Mouse (Mus musculus) frontal cortex, postnatal 25 days (tissue): ENCODE measurements around the gene Cubn.

ENCODE experiments used
- DNase-seq, 2 experiments: peaks; one replicate each; pipeline ENCODE4 v3.0.0; 2022; ENCODE audit warnings: low spot score in 2 of 2

The Cubn gene

DNA sequence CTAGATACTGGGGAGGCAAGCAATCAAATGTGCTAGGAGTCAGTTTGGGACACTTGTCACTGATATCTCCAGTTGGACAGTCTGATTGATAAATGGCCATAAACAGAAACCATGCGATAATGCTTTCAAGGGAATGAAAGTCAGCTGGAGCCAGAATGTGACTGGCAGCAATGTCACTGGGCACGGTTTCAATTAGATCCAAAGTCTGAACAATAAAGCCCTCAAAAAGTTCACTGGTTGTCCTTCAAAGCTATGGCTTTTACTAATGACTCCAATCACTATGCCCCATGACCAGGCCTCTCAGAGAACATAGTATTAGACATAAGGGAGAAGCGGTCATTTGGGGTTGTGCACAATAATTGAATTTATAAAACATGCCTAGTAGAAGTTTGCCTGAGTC is 7.0 kb downstream of the Cubn start:
- DNase-seq: no peak

DNA sequence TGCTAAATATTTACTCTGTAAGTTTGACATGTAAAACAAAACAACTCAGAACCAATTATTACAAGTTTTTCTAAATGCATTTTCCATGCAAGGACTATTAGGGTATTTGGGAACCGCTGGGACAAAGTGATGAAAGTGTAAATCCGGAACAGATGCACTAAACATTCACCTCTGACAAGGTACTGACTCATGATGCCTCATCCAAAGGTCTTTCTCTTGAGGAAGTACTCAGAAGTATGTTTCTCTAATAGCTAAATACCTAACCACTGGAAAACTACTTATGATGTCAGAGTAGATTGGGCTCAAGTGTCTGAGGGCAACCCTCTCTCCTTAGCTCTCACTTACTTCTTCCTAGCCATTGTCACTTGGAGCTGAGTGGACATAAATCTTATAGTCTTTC is 10.9 kb downstream of the Cubn start:
- DNase-seq: no peak

DNA sequence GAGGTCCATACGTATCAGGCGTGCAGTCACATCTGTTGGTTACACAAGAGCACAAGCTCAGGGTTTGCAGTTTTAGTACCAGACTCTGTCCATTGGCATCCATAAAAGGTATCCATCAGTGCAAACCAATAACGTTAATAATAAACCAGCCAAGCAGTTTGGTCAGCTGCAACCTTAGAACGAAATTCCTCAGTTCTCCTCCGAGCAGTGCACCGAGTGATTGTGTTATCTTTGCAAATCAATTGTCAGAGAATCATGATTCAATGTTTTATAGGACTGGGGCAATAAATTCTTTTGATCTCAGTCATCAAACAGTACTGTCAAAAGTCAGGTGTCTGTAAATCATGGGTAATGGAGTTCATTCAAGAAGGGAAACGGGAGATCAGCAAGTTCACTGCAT is 12.4 kb downstream of the Cubn start:
- DNase-seq: no peak

DNA sequence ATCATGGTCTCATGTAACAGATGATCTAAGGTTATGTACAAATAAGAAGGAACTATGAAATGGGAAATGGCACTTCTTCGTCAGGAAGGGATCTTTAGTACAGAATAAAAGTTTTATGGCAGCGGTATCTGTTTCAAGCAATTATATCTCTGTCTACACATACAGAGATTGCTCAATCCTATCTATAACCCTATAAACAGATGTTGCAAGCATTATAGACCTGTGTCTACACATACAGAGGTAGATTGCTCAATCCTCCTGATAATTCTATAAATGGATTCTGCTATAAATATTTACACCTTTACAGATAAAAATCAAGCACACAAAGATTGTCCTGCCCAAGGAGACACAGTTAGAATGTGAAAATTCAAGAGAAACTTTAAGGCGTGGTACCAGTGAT is 21.5 kb downstream of the Cubn start:
- no peak for DNase-seq

DNA sequence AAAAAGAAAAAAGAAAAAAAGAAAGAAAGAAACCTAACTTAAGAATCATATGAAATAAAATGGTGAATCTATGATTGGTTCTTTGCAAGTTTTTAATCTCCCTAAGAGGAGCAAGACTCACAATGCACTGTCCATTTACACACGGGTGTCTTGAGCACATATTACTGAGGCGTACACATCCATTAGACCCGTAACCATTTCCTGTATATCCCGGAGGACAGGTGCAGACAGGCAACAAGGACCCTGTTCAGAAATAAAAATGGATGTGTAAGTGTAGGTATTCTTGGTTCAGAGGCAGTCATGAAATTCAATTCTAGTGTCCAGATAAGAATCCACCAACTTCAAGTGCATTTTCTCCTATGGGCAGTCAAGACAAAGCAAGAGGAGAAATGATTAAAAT is 22.0 kb downstream of the Cubn start:
- no peak for DNase-seq

DNA sequence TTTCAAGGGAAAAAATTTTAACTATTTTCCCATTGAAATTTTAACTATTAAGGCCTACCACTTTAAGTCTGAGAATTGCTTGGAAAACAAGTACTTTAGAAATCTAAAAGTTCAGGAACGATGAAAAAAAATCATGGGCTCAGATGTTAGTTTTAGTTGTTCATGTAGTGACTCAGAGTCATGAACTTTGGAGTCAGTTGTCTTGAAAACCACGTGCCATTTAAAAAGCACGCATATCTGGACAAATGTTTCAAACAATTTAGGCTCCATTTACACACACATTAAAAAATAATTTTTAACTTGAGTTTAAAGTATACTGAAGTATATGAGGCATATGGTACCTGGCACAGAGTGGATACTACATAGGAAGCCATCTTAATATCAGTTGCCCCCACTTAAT is 24.9 kb downstream of the Cubn start:
- no peak for DNase-seq

DNA sequence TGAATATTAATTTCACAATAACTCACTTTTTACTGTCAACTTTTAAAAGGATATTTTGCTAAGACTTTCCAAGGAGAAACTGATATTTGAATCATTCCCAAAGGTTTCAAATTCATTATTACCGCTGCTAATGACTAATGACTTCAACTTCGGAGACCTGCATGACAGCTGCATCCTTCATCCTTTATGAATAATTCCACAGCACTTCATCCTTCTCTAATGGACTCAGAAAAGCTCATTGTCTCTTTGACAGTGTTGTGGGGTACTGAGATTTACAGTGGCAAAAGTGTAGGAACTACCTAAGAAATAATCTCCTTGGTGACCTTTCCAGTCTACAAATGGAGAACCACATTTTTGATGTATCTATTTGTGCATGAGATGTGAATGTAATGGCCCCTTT is 33.5 kb downstream of the Cubn start:
- no peak for DNase-seq

DNA sequence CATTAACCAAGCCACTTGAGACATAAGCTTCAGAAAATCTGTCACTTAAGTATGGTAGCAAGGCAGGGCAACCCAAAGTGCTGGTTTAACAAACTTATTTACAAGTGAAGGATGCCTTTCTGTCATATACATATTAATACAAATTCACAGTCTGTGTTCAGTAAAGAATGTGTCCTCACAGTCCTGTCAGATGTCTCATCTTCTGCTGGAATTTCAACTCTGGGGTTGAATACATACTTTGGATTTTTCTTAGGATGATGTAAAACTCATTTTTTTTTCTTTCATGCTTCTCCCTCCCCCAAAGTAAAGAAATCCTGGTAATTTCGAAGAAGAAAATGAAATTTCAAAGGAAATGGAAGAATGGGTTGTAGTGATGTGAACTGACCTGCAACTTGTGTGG is 34.8 kb downstream of the Cubn start:
- no peak for DNase-seq

DNA sequence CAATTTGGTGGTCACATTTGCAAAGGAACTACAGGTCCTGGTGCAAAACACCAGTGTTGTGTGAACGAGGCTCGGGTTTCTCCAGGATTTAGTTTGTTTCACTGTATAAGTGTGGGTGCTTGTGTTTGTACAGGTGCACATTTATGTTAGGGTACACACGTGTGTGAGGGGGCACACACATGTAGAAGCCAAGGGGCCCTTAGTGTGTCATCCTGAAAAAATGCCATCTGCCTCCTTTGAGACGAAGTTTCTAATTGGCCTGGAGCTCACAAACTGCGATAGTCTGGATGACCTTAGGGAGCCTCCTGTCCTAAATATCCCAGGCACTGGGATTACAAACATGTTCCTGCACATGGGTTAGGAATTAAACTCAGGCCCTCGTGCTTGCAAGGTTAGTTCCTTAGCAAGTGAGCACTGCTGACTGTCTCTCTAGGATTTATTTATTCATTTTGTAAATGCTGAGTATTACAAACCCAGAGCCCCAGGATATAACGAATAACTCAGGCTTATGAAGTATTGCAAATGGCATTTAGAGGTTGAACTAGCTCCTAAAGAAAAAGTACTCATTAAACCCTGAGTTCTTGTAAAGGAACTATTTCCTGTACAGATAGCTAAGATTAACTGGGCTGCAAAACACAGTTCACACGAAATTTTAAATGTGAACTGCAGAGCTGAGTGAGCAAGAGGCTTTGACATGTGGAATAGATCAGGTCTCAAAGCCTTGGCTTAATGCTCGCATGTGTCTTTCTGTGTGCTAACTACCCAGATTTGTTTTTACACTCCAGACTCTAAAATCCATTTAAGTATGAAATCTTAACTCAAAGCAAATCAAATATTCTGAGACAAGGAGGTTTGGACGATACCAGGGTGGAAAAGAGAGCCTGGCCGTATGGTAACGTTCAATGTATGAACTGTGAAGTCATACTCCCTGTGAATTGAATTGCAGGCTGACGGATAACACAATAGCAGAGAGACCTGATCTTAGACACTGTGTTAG is 39.8 kb downstream of the Cubn start:
- no peak for DNase-seq

DNA sequence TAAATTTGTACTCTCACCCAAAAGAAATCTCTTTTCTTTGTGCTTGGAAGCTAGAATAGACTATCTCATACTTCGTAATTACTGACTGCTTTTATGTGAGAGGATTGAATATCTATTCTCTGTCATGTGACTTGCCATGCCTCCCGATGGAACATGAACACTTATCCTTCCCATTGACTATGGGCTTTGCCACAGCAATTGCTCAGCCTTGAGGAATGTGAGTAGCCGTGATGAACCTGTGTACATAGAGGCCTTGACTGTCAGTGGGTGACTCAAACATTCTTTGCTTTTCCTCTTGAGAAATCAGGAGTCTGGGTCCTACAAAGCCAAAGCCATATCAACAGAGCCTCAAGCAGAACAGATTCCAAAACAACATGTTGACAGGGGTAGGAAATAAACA is 40.7 kb downstream of the Cubn start:
- DNase-seq: no peak

DNA sequence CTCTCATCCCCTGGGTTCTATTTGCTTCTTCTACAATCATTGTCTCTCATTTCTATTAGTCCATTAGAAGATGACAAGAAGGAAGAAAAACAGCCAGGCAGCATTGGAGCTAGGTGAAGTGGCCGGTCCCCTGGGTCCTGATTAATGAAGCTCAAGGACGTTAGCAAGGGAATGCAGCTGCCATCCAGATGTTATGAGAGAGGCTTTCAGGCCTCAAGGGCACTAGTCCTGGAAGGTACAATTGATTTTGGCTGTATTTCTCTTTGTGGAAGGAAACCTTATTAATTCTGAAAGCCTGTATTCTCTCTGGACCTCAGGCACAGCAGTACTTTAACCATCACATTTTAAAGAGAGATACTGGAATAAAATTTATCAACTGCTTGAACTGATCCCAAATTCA is 41.1 kb downstream of the Cubn start:
- DNase-seq: no peak

DNA sequence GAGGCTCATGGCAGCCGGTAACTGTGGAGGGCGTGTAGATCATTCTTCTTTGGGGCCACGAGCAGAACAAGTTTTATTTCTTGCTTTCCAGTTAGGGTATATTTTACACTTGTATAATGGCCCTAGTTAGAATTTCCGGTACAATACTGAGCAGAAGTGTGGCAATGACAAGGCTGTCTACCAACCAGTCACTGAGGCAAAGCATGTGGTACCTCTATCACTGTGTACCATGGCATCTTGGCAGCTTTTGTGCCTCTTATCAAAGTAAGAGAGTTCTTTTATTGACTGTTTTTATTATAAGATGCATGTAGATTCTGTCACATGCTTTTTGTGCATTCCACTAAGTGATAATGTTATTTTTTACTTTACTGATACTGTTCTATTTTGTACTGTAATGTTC is 46.5 kb downstream of the Cubn start:
- no peak for DNase-seq

DNA sequence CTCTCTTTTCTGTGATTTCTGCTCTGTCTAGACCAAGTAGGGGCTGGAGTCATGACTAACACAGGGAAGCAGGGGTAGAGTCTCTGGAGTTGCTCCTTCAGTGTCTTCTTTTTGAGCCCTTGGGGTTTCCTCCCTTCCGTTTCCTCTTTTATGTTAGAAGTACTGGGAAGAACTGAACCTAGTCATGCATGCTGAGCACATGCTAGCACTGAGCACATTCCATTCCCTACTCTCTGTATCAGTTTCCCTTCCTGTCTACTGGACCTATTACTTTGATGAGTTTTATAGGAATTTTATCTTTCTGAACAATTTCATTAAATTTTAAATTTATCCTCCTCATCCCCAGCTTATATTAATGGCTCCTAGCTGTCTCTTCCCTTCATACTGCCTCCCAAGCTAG is 52.6 kb downstream of the Cubn start:
- DNase-seq: no peak

DNA sequence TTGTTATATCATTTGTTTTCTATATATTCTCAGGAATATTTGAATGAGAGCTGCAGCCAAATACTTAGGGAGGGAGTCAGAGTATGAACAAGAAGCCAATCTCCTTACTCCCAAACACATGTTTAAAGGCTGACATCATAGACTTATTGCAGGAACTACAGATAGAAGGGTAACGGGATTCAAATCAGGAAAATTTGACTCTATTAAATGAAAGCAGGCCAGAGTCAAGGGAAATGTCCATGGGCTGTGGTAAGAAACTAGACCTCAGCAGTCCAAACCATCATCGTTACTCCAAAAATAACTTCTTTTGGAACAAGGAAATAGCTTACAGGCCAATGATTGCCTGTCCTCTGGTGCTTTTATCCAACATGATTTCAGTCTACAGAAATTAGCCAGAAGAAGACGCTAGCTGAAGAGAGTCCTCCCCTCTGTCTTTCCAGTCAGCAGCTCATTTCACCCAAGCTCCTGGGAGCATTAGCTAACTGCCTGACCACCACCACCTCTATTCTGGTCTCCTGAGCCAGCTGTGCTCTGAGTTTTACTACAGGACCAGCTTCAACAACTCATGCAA is 53.3 kb downstream of the Cubn start:
- DNase-seq: no peak

DNA sequence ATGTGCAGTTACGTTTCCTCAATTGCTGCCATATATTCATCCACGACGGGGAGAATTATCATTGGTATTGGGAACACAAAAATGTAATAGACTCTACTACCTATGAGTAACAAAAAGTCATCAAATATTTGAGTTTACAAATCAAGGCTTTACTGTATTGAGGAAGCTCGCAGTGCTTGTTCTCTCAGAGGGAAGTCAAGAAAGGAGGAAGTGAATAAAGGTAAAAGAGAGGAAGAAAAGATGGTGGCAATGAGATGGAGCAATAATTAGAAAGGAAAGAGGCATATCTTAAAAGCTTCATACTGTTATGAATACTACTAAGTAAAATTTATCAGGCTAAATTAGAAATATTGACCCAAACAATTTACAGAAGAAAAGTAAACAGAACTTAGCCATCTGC is 59.6 kb downstream of the Cubn start:
- DNase-seq: no peak

DNA sequence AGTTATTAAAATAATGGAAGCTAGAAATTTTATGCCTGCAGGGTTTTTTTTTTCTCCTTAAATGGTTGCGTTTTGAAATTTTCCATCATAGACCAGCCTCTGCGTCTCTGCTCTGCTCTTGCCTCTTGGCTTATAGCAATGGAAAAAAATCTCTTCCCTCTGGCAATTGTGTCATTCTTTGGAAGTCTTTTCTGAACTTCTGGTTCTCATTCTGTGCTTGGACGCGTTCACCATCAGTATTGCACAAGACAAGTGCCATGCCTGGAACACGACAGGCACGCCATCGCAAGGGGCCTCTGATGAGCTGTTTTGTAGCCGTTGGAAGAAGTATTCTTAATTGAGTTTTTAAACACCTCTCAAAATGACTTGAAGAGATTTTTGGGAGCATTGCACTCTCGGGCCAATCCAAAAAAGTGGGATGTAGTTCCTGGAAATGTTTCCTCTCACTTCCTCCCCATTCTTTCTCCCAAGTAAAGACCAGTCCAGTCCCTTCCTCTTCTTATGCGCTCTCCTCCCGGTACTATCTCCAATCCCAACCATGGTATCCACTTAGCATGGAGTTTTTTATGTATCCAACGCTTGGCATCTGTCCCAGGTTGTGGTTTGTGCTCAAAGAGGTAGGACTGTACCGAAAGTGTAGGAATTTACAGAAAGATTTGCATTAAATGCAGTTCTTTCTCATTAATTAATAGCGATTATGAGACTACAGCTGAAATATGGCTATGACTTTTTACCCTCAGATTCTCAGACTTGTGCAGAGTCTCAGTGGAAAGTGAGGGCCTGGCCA is 69.4 kb downstream of the Cubn start:
- DNase-seq: no peak

DNA sequence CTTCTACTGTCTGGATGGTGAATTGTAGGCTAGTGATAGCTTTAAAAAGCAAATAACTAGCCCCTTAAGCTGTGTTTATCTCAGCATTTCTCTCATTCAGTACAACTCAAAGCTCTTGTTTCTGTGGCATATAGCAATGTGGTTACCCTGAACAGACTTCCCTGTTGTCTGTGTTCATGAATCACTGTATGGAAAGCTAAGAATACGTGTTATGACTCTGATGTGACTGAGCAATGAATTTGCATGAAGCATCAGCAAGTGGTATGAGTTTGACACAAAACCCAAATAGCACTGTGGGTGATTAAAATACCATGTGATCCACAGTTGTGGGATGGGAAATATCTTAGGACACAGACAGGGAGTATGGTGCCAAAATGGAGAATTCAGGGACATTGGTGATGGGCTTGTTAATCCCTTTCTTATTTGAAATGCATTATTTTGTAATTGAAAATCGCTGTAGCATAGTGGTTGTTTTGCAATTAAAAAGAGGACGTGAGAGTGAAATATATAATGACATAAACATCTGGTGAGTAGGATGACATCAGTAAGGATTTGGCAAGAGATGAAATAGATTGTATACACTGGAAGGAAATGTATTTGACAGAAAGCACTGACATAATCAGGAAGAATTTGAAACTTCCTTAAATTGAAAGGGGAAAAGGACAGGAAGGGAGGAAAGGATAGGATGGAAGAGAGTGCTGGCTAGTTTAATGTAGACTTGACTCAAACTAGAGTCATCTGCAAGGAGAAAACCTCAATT is 74.7 kb downstream of the Cubn start:
- no peak for DNase-seq

DNA sequence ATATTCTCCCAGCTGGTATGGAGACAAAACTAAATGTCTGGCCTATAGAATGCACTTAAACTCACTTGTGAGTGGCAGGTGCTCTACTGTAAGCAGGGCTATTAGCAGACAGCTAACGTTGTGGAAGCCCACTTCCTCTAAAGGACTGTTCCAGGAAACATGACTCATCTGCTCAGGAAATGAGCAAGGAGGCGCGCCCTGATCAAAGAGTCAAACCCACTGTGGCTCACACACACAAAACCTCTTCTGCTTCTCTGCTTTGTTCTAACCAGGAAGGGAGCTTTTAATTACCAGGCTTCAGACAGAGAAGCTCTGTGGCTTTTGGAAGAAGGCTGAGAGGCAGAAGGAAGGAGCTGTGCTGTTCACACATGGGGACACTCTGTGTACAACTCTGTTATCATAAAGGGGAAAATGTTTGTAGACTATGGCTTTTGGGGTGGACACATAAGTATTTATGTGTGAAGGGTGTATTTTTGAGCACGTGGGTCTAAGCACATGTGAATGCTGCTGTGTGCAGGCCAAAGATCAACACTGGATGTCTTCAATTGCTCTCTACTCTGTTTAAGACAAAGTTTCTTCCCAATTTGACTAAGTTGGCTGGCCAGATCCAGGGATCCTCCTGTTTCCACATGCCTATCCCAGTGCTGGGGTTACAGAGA is 78.0 kb downstream of the Cubn start:
- DNase-seq: peak in 1 of 2 experiments; percentile 13

DNA sequence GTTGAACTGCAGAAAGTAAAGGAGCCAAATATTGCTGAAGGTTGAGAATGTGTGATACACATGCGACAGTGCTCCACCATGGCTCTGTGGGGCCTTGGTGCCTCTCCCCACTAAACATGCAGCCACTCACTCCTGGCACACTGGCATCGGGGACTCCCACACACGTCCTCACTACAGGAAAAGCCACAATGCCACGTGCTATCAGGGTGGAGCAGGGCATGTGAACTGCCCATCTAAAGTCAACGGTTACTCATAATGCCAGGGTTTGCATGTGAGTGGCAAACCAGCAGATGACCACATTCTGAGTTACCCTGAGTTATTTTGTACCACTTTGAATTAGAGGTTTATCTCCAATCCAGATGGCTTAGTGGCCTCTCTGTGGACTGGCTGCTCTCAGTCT is 81.0 kb downstream of the Cubn start:
- no peak for DNase-seq

DNA sequence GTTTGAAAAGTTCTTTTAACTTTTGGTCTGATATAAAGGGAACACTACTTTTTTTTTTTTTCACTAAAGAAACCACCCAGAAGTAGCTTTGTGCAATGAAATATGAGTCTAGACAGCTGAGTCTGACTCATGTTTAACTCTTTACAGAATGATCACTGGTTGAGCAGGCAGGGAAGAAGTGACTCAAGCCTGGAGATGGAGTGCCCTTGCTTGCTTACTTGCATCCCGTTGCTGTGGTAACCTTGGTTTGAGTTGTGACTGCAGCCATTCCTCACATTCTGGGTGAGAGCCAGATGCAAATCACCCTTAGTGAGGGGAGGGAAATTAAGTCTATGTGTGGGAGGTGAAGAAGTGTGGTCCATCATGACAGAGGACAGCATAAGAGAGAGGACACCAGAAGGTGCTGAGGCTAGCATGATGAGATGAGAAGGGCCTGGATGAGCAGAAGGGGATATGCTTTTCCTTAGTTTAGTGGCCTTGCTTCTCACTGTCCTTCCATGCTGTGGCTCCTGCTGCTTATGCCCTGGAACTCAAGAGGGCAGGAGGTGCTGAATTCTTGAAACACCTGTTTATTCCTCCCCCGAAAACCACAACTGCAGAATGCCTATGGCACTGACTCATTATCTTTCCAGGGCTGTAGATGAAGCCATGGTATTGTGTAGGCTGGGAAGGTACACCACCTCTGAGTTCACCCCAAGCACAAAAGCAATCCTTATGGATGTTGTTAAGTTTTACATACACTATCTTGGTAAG is 81.7 kb downstream of the Cubn start:
- DNase-seq: no peak

DNA sequence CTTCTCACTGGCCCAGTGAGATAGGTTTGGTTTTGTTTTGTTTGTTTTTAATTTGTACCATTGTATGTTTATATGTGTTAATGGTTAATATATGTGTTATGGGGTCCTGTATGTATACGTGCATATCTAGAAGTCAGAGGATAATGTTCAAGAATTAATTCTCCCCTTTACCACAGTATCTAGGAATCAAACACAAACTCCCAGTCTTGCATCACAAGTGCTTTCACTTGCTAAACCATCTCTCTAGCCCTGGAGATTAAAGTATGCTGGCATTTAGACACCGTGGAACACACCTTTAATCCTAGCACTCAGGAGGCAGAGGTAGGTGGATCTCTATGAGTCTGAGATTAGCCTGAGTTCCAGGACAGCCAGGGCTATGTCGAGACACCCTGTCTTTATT is 83.3 kb downstream of the Cubn start:
- DNase-seq: no peak
